Mouse (Mus musculus): Measurements from ENCODE around the gene Tbce.
"Not testable (repeated sequence)": the region's sequence is repeated elsewhere in the genome, so short reads cannot be mapped to it uniquely, and the experiment has no call there.

Gene Tbce

GRCm38 (mm10) chr13:14039292-14039965, at the start of gene Tbce:
Gene Tbce (minus strand): TSS chr13:14039638.
- DNase-seq (ENCODE audit: low spot score in 2 of 2): peak; percentile 81 to 92

GRCm38 (mm10) chr13:14088669-14089068, 49.2 kb upstream of the Tbce start:
- DNase-seq (ENCODE audit: low spot score in 2 of 2): no peak

- DNase-seq (ENCODE audit: low spot score in 2 of 2): no peak
Measured at GRCm38 (mm10) chr13:14075326-14075725, 35.9 kb upstream of the Tbce start.

GRCm38 (mm10) chr13:14074371-14074770, 34.9 kb upstream of the Tbce start:
- DNase-seq (ENCODE audit: low spot score in 2 of 2): no peak

GRCm38 (mm10) chr13:14069291-14069690, 29.9 kb upstream of the Tbce start:
- DNase-seq (ENCODE audit: low spot score in 2 of 2): no peak

GRCm38 (mm10) chr13:14068035-14068434, 28.6 kb upstream of the Tbce start:
- DNase-seq (ENCODE audit: low spot score in 2 of 2): no peak

- no peak for DNase-seq (ENCODE audit: low spot score in 2 of 2)
Measured at GRCm38 (mm10) chr13:14065701-14066100, 26.3 kb upstream of the Tbce start.

GRCm38 (mm10) chr13:14065028-14065380, 25.6 kb upstream of the Tbce start:
- no peak for DNase-seq (ENCODE audit: low spot score in 2 of 2)

GRCm38 (mm10) chr13:14064341-14065027, 25.0 kb upstream of the Tbce start:
- DNase-seq (ENCODE audit: low spot score in 2 of 2): peak in 1 of 2 experiments; percentile 23

- DNase-seq (ENCODE audit: low spot score in 2 of 2): no peak
Measured at GRCm38 (mm10) chr13:14063942-14064271, 24.5 kb upstream of the Tbce start.

GRCm38 (mm10) chr13:14063013-14063941, 23.8 kb upstream of the Tbce start, which contains the start of the genes Arid4b and Ggps1:
Gene Arid4b (plus strand): TSS chr13:14063232.
Gene Ggps1 (minus strand): TSS chr13:14063488.
- peak; percentile 98 for DNase-seq (ENCODE audit: low spot score in 2 of 2)

- no peak for DNase-seq (ENCODE audit: low spot score in 2 of 2)
Measured at GRCm38 (mm10) chr13:14062209-14063012, 23.0 kb upstream of the Tbce start.

- DNase-seq (ENCODE audit: low spot score in 2 of 2): no peak
Measured at GRCm38 (mm10) chr13:14059582-14059981, 20.1 kb upstream of the Tbce start.

- DNase-seq (ENCODE audit: low spot score in 2 of 2): no peak
Measured at GRCm38 (mm10) chr13:14056801-14057200, 17.4 kb upstream of the Tbce start.

GRCm38 (mm10) chr13:14049878-14050277, 10.4 kb upstream of the Tbce start:
- no peak for DNase-seq (ENCODE audit: low spot score in 2 of 2)

- DNase-seq (ENCODE audit: low spot score in 2 of 2): no peak
Measured at GRCm38 (mm10) chr13:14044521-14044920, 5.1 kb upstream of the Tbce start.

GRCm38 (mm10) chr13:14043851-14044250, 4.4 kb upstream of the Tbce start:
- DNase-seq (ENCODE audit: low spot score in 2 of 2): no peak

- no peak for DNase-seq (ENCODE audit: low spot score in 2 of 2)
Measured at GRCm38 (mm10) chr13:14040186-14040585, 748 bp upstream of the Tbce start.

GRCm38 (mm10) chr13:14038911-14039291, 537 bp downstream of the Tbce start:
- peak in 1 of 2 experiments; percentile 19 for DNase-seq (ENCODE audit: low spot score in 2 of 2)

- no peak for DNase-seq (ENCODE audit: low spot score in 2 of 2)
Measured at GRCm38 (mm10) chr13:14035875-14036630, 3.4 kb downstream of the Tbce start.

GRCm38 (mm10) chr13:14035352-14035751, 4.1 kb downstream of the Tbce start:
- not testable (repeated sequence) for DNase-seq (ENCODE audit: low spot score in 2 of 2)
